Mouse (Mus musculus) testis, adult 2 months (tissue): ENCODE measurements around the gene Ctu1.

Experiments used
- CTCF ChIP-seq: fragments of 200-500 bp; IDR thresholded peaks from 2 replicates; pipeline ENCODE4 v1.5.1; 2012; ENCODE audit warnings: low read depth, mild to moderate bottlenecking, inconsistent platforms, low read length, moderate library complexity; ENCODE audit not compliant: control insufficient read depth, insufficient read depth, insufficient replicate concordance
- POLR2A ChIP-seq: fragments of 200-500 bp; IDR thresholded peaks from 2 replicates; pipeline ENCODE4 v1.6.1; 2012; ENCODE audit warnings: low read depth, mild to moderate bottlenecking, inconsistent platforms, low read length, moderate library complexity; ENCODE audit not compliant: control insufficient read depth

- TF ChIP-seq CTCF (no peak), POLR2A (no peak)
These were observed 42.0 kb downstream of the Ctu1 start for GRCm38 (mm10) chr7:43713741-43714351.
